Mouse (Mus musculus): ENCODE data around the gene Smc3. TPM values are rescaled to one million over a fixed set of nuclear protein-coding genes. Genes with fewer than 3 reads are reported as not detected.

Smc3 gene
- total and polyA plus RNA-seq, 3 experiments: 45.7 to 76.3 (median 56.0) TPM

DNA sequence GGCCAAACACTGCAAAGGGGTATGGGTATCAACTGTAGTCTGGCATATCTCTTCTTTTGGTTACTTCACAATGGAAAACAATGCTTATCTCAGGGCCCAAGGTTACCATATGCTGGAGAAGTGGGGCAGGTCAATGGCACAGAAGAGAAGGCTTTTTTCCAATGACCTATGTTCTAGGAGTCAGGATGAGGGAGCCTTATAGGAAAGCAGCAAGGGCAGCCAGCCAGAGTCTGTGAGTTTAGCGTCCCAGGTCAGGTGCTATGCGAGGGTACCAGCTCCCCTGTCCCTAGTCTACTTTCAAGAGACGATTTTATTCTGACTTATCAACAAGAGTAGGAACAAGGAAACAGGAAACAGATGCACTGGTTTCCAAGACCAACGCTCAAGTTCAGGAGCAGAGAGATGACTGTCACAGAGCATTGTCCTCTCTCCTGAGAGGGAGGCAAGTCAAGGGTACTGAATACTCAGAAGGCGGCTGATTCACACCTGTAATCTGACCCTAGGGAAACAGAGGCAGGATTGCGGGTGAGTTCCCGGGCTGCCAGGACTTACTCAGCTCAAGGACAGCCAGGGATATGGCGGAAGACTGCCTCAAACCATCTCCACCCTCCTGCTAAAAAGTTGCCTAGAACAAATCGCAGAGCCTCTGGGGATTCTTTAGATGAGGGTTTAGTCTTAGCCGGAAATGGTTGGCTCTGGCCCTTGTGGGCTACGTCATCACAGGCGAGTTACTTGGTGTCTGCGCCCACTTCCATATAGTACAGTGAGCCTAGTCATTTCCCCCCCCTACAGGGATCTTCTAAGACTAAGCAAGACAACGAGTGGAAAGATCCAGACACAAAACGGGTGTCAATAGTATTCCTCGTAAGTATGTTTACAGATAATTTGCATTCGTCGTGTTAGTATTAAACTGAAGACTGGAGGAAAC is 28.4 kb upstream of the Smc3 start:
- Histone ChIP-seq H3K4me3 (replicated peaks in 1 of 3; ENCODE audit: low read depth in 2 of 3, low read length in 2 of 3, poor library complexity in 1 of 3) (no peak overlapping the region), H3K27me3 (replicated peaks) (no peaks in the 10 kb centered on the region), H3K4me1 (ENCODE audit: control insufficient read depth in 1 of 2, insufficient read depth in 2 of 2) (peaks cover 7 to 33% of the 10 kb centered on the region in 2 experiments), H3K27ac (ENCODE audit: insufficient read depth, low read depth) (no peak overlapping the region), H3K79me2 (replicated peaks; ENCODE audit: control insufficient read depth, extremely low read depth, insufficient read depth, poor library complexity, severe bottlenecking) (no peaks in the 10 kb centered on the region), H3K36me3 (replicated peaks in 1 of 2; ENCODE audit: control insufficient read depth in 1 of 2, insufficient read depth in 1 of 2, low read length in 1 of 2) (no peaks in the 10 kb centered on the region), H3K4me2 (ENCODE audit: insufficient read depth, low read depth, poor library complexity, severe bottlenecking) (no peak overlapping the region), H3K9me3 (replicated peaks; ENCODE audit: low read length) (no peaks in the 10 kb centered on the region), H3K9ac (ENCODE audit: insufficient read depth, low read depth) (no peak overlapping the region)
- dilution Hi-C loops (cut with MboI; ENCODE audit: extremely low pct_ligation_motif_present, extremely low pct_unique_long_range_greater_than_20kb, low sequenced_read_pairs): no loop called here
- in situ Hi-C loops (cut with MboI; ENCODE audit: low pct_ligation_motif_present, low pct_unique_long_range_greater_than_20kb, low sequenced_read_pairs): no loop called here
- TF ChIP-seq MAFK (IDR thresholded peaks at IDR 0.05; ENCODE audit: insufficient replicate concordance, low read length): no peak
- TF ChIP-seq ZNF384 (IDR thresholded peaks at IDR 0.05; ENCODE audit: low read depth, low read length): no peak
- TF ChIP-seq POLR2A (IDR thresholded peaks at IDR 0.05; ENCODE audit: low read depth, low read length): no peak
- TF ChIP-seq MYC (IDR thresholded peaks at IDR 0.05; ENCODE audit: low read depth, low read length): no peak
- no peak for TF ChIP-seq IRF4 (IDR thresholded peaks at IDR 0.05; ENCODE audit: low read depth, low read length)
- no peak for TF ChIP-seq HCFC1 (IDR thresholded peaks at IDR 0.05; ENCODE audit: low read depth, low read length)
- no peak for TF ChIP-seq ZMIZ1 (IDR thresholded peaks at IDR 0.05; ENCODE audit: low read depth, low read length)
- TF ChIP-seq USF2 (conservative IDR thresholded peaks at IDR 0.05; ENCODE audit: low read depth, low read length): no peak
- no peak for TF ChIP-seq E2F4 (IDR thresholded peaks at IDR 0.05; ENCODE audit: insufficient replicate concordance, low read depth, low read length)
- no peak for TF ChIP-seq CTCF (conservative IDR thresholded peaks at IDR 0.05 in 1 of 2, IDR thresholded peaks at IDR 0.05 in 1 of 2; ENCODE audit: low read depth in 2 of 2, low read length in 2 of 2)
- no peak for TF ChIP-seq CHD2 (IDR thresholded peaks at IDR 0.05; ENCODE audit: low read length)
- no peak for TF ChIP-seq MXI1 (IDR thresholded peaks at IDR 0.05; ENCODE audit: low read depth, low read length)
- TF ChIP-seq MAZ (IDR thresholded peaks at IDR 0.05; ENCODE audit: low read depth, low read length): no peak
- TF ChIP-seq ZKSCAN1 (IDR thresholded peaks at IDR 0.05; ENCODE audit: borderline replicate concordance, low read depth, low read length): no peak
- no peak for TF ChIP-seq NRF1 (IDR thresholded peaks at IDR 0.05; ENCODE audit: low read depth, low read length)
- no peak for DNase-seq (ENCODE audit: extremely low read depth)

DNA sequence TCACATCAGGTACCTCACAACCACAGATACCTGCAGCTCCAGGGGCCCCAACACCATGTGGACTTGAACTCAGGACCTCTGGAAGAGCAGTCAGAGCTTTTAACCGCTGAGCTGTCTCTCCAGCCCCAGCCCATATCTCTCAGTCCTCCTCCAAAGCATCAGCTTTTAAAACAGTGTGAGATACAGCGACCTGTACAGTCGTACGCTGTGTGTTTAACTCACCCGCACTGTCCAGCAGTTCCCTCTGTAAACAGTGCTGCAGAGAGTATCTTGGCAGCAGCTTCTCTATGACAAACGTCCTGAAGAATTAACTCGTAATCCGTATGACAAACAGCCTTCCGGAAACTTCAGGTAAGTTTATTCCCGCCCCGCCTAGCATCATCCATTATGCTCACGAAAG is 27.6 kb upstream of the Smc3 start:
- TF ChIP-seq NELFE (IDR thresholded peaks at IDR 0.05; ENCODE audit: low read depth, low read length) (no peak), CHD2 (IDR thresholded peaks at IDR 0.05; ENCODE audit: low read length) (no peak), KAT2A (IDR thresholded peaks at IDR 0.05; ENCODE audit: insufficient replicate concordance, low read length) (no peak), E2F4 (IDR thresholded peaks at IDR 0.05; ENCODE audit: insufficient replicate concordance, low read depth, low read length) (no peak), UBTF (IDR thresholded peaks at IDR 0.05; ENCODE audit: low read depth, low read length) (no peak), USF2 (conservative IDR thresholded peaks at IDR 0.05; ENCODE audit: low read depth, low read length) (no peak), SIN3A (IDR thresholded peaks at IDR 0.05; ENCODE audit: low read length) (no peak), CHD1 (IDR thresholded peaks at IDR 0.05; ENCODE audit: low read depth, low read length) (no peak), ETS1 (conservative IDR thresholded peaks at IDR 0.05; ENCODE audit: low read depth, low read length) (no peak), BHLHE40 (IDR thresholded peaks at IDR 0.05; ENCODE audit: low read depth, low read length) (no peak)
- H3K9ac ChIP-seq (ENCODE audit: insufficient read depth, low read depth): no peak overlapping the region
- dilution Hi-C loops (cut with MboI; ENCODE audit: extremely low pct_ligation_motif_present, extremely low pct_unique_long_range_greater_than_20kb, low sequenced_read_pairs) (no loop called here), in situ Hi-C loops (cut with MboI; ENCODE audit: low pct_ligation_motif_present, low pct_unique_long_range_greater_than_20kb, low sequenced_read_pairs) (no loop called here)
- no peak overlapping the region for H3K4me2 ChIP-seq (ENCODE audit: insufficient read depth, low read depth, poor library complexity, severe bottlenecking)
- H3K79me2 ChIP-seq (replicated peaks; ENCODE audit: control insufficient read depth, extremely low read depth, insufficient read depth, poor library complexity, severe bottlenecking): no peaks in the 10 kb centered on the region
- no peak for DNase-seq (ENCODE audit: extremely low read depth)
- no peaks in the 10 kb centered on the region for H3K27me3 ChIP-seq (replicated peaks)
- no peak overlapping the region for H3K4me3 ChIP-seq (replicated peaks in 1 of 3; ENCODE audit: low read depth in 2 of 3, low read length in 2 of 3, poor library complexity in 1 of 3)
- H3K27ac ChIP-seq (ENCODE audit: insufficient read depth, low read depth): no peak overlapping the region
- H3K4me1 ChIP-seq (ENCODE audit: control insufficient read depth in 1 of 2, insufficient read depth in 2 of 2): peaks cover 7 to 27% of the 10 kb centered on the region in 2 experiments
- no peaks in the 10 kb centered on the region for H3K9me3 ChIP-seq (replicated peaks; ENCODE audit: low read length)
- H3K36me3 ChIP-seq (replicated peaks in 1 of 2; ENCODE audit: control insufficient read depth in 1 of 2, insufficient read depth in 1 of 2, low read length in 1 of 2): no peaks in the 10 kb centered on the region

Measured in CH12.LX (cell line).